Mouse (Mus musculus): ENCODE measurements around the gene Gm49711.

DNA sequence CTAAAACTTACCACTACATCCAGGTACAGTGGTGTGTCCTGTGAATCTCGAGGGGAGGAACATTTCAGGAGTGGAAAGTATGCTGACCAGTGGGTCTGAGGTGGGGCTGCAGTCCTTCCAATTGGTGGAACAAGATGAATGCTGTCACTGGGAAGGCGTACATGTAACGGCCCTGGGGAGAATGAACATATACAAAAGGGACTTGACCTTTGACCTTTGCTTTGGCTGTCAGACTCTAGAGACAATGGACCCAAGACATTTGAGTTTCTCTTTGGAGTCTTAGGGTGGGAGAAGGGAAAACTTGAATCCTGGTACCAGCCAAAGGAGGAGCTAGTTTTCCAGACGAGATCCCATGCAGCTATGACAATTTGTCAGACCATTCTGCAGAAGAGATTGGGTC, 104.2 kb downstream of the Gm49711 start:
- TF ChIP-seq POLR2A (IDR thresholded peaks at IDR 0.05; ENCODE audit: insufficient read depth, low read length) = no peak
- TF ChIP-seq CTCF (IDR thresholded peaks at IDR 0.05; ENCODE audit: low read depth, low read length) = no peak
